Mouse (Mus musculus) forebrain, embryonic 14.5 days (tissue): ENCODE measurements around the gene Erbb3. TPM values are rescaled to one million over a fixed set of nuclear protein-coding genes. Genes with fewer than 3 reads are reported as not detected.
A peak's percentile ranks its signal among the peaks of the same experiment; 100 is the strongest.
"Not testable (repeated sequence)": the region's sequence is repeated elsewhere in the genome, so short reads cannot be mapped to it uniquely, and the experiment has no call there.

Experiments
- ATAC-seq: fragments of 200-750 bp; cut with Nextera tagmentation; 2 replicates; pipeline ENCODE4 v1.8.0; 2017; ENCODE audit warnings: mild to moderate bottlenecking, moderate library complexity
- DNase-seq: peaks from one replicate; pipeline ENCODE4 v3.0.0-alpha.2; 2015; ENCODE audit warnings: low spot score
- H3K27ac ChIP-seq: fragments of 300-500 bp; sonication (generic); 2 replicates; pipeline ENCODE4 v1.5.1; 2014; ENCODE audit warnings: low read depth, mild to moderate bottlenecking, control low read depth, low read length, moderate library complexity
- H3K27me3 ChIP-seq: fragments of 300-500 bp; sonication (generic); replicated peaks from 2 replicates; pipeline ENCODE4 v1.6.1; 2014; ENCODE audit warnings: low read length, control low read depth, mixed read lengths; ENCODE audit not compliant: control insufficient read depth, insufficient read depth
- H3K36me3 ChIP-seq: fragments of 300-500 bp; sonication (generic); 2 replicates; pipeline ENCODE4 v1.6.1; 2014; ENCODE audit warnings: low read length, control low read depth; ENCODE audit not compliant: control insufficient read depth, insufficient read depth
- H3K4me1 ChIP-seq: fragments of 300-500 bp; sonication (generic); 2 replicates; pipeline ENCODE4 v1.6.1; 2014; ENCODE audit warnings: antibody characterized with exemption, low read length, control low read depth; ENCODE audit not compliant: control insufficient read depth, insufficient read depth
- H3K4me2 ChIP-seq: fragments of 300-500 bp; sonication (generic); 2 replicates; pipeline ENCODE4 v1.6.1; 2014; ENCODE audit warnings: mild to moderate bottlenecking, control low read depth, low read length
- H3K4me3 ChIP-seq: fragments of 300-500 bp; sonication (generic); 2 replicates; pipeline ENCODE4 v1.5.1; 2014; ENCODE audit warnings: low read depth, low read length, control low read depth
- H3K9ac ChIP-seq: fragments of 300-500 bp; sonication (generic); 2 replicates; pipeline ENCODE4 v1.6.1; 2014; ENCODE audit warnings: mild to moderate bottlenecking, low read length, control low read depth, moderate library complexity
- H3K9me3 ChIP-seq: fragments of 300-500 bp; sonication (generic); replicated peaks from 2 replicates; pipeline ENCODE4 v1.6.1; 2016; ENCODE audit warnings: low read length, control low read depth, mixed read lengths; ENCODE audit not compliant: control insufficient read depth
- WGBS: fragments of 180-500 bp; shearing (Covaris S2); extraction: QIAGEN DNeasy Blood & Tissue Kit; methylation state at CpG from one replicate; pipeline ENCODE4 v1.1.7; 2014; 5-methylcytosine and 5-hydroxymethylcytosine counted together
- polyA plus RNA-seq: library from polyadenylated mRNA; unstranded; fragments of >200 nt; fragmentation: Nextera tagmentation; extraction: Ambion mirVana; gene quantifications from 2 replicates; pipeline ENCODE4 v1.2.1, GENCODE M21; 2014

The Erbb3 gene
- polyA plus RNA-seq, 1 experiment from 2014 or later, result 0.17 TPM

DNA sequence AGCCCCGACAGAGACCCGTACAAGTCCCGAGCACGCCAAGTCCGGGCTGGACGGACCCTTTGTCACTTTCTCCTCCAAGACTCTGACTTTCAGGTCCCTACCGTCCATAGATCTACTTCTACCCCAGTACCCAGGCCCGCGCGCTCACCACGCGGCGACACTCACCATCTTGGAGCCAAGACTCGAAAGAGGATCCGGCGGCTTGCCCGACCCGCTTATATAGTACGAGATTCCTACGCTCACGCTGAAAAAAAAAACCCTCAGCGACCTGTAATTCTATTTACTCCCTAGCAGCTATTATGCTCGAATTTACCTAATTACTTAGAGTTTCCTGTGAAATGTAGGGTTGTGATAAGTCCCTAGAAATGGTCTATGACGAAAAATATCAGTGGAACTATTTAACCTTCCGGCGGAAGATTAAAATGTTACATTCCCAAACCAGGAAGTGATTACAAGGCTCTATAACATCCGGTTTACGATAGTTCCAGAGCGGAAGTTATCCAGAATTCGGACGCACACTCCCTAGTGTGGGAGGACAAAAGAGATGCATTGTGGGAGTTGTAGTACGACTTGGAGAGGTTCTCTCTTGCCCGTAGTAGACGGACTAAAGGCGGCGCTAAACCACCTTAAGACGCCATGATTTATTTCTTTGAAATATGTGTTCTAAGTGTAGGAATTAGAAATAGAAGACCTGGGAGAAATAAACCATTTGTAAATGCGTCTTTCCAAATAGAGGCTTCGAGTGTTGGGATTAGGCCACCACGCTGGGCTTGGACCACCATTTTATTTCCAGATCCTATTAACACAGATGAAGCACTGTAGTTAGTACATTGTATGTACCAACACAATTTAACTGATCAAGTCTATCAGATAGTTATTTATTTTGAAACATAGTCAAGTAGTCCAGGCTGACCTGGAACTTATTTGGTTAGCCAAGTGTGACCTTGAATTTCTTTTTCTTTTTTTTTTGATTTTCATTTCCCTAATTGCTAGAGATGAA is 37.2 kb upstream of the Erbb3 start, which contains the start of gene Rps26:
Rps26 (minus strand) TSS at position 437 of the 1,000 bp plus-strand sequence.
- peak within 1 kb of the TSS; percentile 91 for H3K9ac ChIP-seq
- peak within 1 kb of the TSS; percentile 78 for H3K4me3 ChIP-seq
- peak; percentile 100 for DNase-seq
- no peaks in the 10 kb centered on the region for H3K27me3 ChIP-seq
- peak within 1 kb of the TSS; percentile 48; the same call in 1 of the 2 replicates for H3K27ac ChIP-seq
- peaks cover 8% of the 10 kb centered on the region for H3K4me1 ChIP-seq
- H3K36me3 ChIP-seq, result peaks cover 27% of the 10 kb centered on the region
- H3K9me3 ChIP-seq, result no peaks in the 10 kb centered on the region
- under 1% methylated on average over 40 of the region's 40 CpGs for WGBS
- H3K4me2 ChIP-seq, result peak within 1 kb of the TSS; percentile 84
- ATAC-seq, result peak; percentile 98

GRCm38 (mm10) chr10:128625287-128625894 is 35.9 kb upstream of the Erbb3 start:
- H3K27ac ChIP-seq, result no peak overlapping the region

DNA sequence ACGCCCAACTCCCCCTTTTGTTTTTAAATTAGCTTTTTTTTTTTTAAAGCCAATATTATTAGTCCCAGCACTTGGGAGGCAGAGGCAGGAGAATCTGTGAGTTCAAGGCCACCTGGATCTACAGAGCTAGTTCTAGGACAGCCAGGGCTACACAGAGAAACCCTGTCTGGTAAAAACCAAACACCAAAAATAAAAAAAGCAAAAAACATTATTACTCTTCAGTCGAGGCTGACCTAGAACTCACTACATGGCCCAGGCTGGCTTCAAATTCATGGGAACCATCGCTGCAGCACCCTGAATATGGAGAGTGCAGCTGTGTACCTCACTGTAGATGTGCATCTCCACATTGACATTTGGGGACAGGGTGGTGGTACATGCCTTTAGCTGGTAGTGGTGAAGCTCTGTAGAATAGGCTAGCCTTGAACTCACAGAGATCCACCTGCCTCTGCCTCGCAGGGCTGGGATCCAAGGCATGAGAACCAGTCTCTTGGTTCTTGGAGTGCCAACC is 33.7 kb upstream of the Erbb3 start:
- not testable (repeated sequence) for H3K4me1 ChIP-seq, H3K9ac ChIP-seq, H3K27ac ChIP-seq, DNase-seq, H3K4me2 ChIP-seq, H3K4me3 ChIP-seq, H3K9me3 ChIP-seq, H3K27me3 ChIP-seq, ATAC-seq
- 90% methylated on average over 4 of the region's 4 CpGs for WGBS
- peaks cover 27% of the 10 kb centered on the region for H3K36me3 ChIP-seq

More at GRCm38 (mm10) chr10:128625287-128625894, 35.9 kb upstream of the Erbb3 start:
- Histone ChIP-seq H3K4me3 (peak overlapping the region; percentile 78), H3K4me2 (peak overlapping the region; percentile 84), H3K36me3 (peaks cover 27% of the 10 kb centered on the region), H3K4me1 (peaks cover 8% of the 10 kb centered on the region), H3K9ac (peak overlapping the region; percentile 91), H3K27me3 (no peaks in the 10 kb centered on the region), H3K9me3 (no peaks in the 10 kb centered on the region)
- 52% methylated on average over 7 of the region's 7 CpGs for WGBS
- ATAC-seq (no peak), DNase-seq (no peak)

- Histone ChIP-seq H3K9me3 (no peaks in the 10 kb centered on the region), H3K27me3 (no peaks in the 10 kb centered on the region), H3K4me1 (peaks cover 8% of the 10 kb centered on the region), H3K4me2 (no peak overlapping the region), H3K4me3 (no peak overlapping the region), H3K36me3 (peaks cover 27% of the 10 kb centered on the region), H3K9ac (no peak overlapping the region), H3K27ac (no peak overlapping the region)
- WGBS, result 82% methylated on average over 4 of the region's 4 CpGs
- ATAC-seq, result no peak
- DNase-seq, result no peak
Measured at GRCm38 (mm10) chr10:128622702-128623101, 33.2 kb upstream of the Erbb3 start.

DNA sequence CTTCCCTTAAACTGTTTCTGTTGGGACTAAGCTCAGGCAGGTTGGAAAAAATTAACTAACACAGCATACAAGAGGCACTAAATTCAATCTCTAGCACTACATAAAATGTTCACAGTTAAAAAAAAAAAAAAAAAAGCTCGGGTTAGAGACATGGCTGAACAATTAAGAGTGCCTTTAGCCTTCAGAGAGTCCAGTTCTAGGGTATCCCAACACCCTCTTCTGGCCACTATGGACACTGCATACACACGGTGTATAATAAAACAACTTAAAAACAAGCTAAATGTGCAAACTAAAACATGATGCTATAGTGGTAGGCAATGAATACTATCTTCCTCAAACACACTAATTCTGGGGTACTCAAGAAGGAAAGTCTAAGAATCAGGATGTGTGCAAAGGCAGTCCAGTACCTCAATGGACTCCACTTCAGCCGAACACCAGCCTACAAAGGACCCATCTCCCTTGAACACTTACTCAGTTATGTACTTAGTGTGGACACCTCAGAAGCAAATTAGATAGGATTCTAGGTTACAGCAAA is 32.6 kb upstream of the Erbb3 start:
- Histone ChIP-seq H3K27ac (no peak overlapping the region), H3K9ac (no peak overlapping the region), H3K9me3 (no peaks in the 10 kb centered on the region), H3K36me3 (peaks cover 27% of the 10 kb centered on the region), H3K4me1 (peaks cover 8% of the 10 kb centered on the region), H3K27me3 (no peaks in the 10 kb centered on the region), H3K4me2 (no peak overlapping the region), H3K4me3 (no peak overlapping the region)
- 75% methylated on average over 3 of the region's 3 CpGs for WGBS
- ATAC-seq (no peak), DNase-seq (no peak)

DNA sequence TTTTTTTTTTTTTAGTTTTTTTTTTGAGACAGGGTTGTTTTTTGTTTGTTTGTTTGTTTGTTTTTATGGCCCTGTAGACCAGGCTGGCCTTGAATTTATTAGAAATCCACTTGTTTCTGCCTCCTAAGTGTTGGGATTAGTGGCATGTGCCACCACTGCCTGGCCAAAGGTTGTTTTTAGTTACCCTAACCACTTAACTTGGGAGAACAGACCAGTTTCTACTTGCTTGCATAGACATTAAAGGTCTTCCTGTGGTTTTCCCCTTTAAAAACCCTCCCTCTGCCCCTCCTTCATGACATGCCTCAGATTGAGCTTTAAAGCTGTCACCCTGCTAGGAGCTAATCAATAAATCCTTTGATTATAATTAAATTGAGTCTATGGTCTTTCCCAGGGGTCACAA is 30.8 kb upstream of the Erbb3 start:
- Histone ChIP-seq H3K4me1 (peaks cover 3% of the 10 kb centered on the region), H3K27me3 (no peaks in the 10 kb centered on the region)

DNA sequence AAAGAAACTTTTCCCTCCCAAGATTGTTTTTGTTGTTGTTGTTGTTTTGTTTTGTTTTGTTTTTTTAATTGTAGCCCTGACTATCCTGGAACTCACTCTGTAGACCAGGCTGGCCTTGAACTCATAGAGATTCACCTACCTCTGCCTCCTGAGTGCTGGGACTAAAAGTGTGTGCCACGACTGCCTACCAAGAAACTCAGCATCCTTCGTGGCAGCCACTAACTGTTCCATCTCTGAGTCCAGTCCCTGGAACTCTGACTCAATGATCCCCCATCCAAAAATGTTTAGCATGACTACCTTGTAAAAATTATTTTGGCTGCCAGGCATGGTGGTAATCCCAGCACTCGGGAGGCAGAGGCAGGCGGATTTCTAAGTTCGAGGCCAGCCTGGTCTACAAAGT is 29.7 kb upstream of the Erbb3 start:
- not testable (repeated sequence) for H3K4me2 ChIP-seq, H3K27me3 ChIP-seq, ATAC-seq, H3K27ac ChIP-seq, H3K4me1 ChIP-seq, H3K9ac ChIP-seq, DNase-seq, H3K4me3 ChIP-seq, H3K9me3 ChIP-seq
- 91% methylated on average over 5 of the region's 5 CpGs for WGBS
- H3K36me3 ChIP-seq, result peaks cover 12% of the 10 kb centered on the region

More for the DNA sequence above, 30.8 kb upstream of the Erbb3 start:
- no peaks in the 10 kb centered on the region for H3K9me3 ChIP-seq
- no peak for DNase-seq
- no peak overlapping the region for H3K9ac ChIP-seq
- H3K4me2 ChIP-seq, result no peak overlapping the region
- H3K36me3 ChIP-seq, result peaks cover 22% of the 10 kb centered on the region
- no peak overlapping the region for H3K27ac ChIP-seq
- H3K4me3 ChIP-seq, result no peak overlapping the region
- no peak for ATAC-seq

DNA sequence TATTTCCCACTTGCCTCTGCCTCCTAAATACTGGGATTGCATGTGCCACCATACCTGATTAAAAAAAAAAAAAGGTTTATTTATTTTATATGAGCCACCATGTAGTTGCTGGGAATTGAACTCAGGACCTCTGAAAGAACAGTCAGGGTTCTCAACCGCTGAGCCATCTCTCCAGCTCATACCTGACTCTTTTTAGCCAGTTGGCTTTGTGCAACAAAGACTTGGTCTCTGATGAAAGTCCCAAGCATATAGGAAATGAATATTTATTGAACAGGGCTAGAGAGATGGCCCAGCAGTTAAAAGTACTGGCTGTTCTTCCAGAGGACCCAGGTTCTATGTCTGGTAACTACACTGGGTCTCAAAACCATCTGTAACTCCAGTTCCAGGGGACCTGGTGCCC is 29.1 kb upstream of the Erbb3 start:
- ATAC-seq (no peak), DNase-seq (no peak)
- H3K27me3 ChIP-seq, result no peaks in the 10 kb centered on the region
- no peak overlapping the region for H3K4me2 ChIP-seq
- peaks cover 6% of the 10 kb centered on the region; the same call in 1 of the 2 replicates for H3K36me3 ChIP-seq
- H3K9me3 ChIP-seq, result no peaks in the 10 kb centered on the region
- no peak overlapping the region for H3K9ac ChIP-seq
- 74% methylated on average over 1 of the region's 1 CpGs for WGBS
- H3K4me1 ChIP-seq, result no peaks in the 10 kb centered on the region
- no peak overlapping the region for H3K27ac ChIP-seq
- H3K4me3 ChIP-seq, result no peak overlapping the region
